19 mouse cellular contexts compared by ENCODE assay signal in the genomic region with DNA sequence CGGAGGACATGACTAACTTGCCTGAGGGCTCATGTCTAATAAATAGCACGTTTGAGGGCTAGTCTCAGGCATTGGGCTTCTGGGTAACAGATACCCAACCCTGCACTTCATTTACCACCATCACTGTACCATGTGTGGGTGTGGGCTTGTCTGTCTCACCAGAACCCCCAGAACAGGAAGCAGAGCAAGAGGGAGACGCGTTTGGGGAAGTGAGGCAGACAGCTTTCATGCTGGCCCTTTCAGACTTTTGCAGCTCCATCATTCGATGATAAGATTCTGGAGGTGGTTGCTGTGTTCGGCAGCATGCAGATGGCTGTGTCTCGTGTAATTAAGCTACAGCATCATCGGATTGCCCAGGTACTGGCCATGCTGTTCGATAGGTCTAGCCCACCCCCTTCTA.
DNase-seq lines count a peak whose midpoint lies in the region; ATAC-seq and TF ChIP-seq lines count a peak whose summit lies in the region.
"Had no signal": no experiment of that assay in that cellular context is flagged by ENCODE, and none has a peak within 500 bp of the region (broad histone marks: within the 10 kb centered on the region; RNA-seq: fewer than 3 reads in every experiment).

No protein-coding gene starts in this region.

- H3K9ac ChIP-seq in forebrain, embryonic 12.5 days: no peak overlapping the region
- H3K9ac ChIP-seq in hindbrain, embryonic 13.5 days: no peak overlapping the region
- H3K9ac ChIP-seq: forebrain, postnatal 0 days; liver, embryonic 15.5 days; midbrain, embryonic 13.5 days had no signal

- H3K9me3 ChIP-seq in forebrain, embryonic 12.5 days: no peaks in the 10 kb centered on the region
- no peaks in the 10 kb centered on the region for H3K9me3 ChIP-seq in hindbrain, embryonic 13.5 days
- H3K9me3 ChIP-seq: limb, embryonic 10.5 days; liver, embryonic 15.5 days; midbrain, embryonic 13.5 days had no signal

- no peak for ATAC-seq in forebrain, embryonic 12.5 days (ENCODE audit: low FRiP score)
- ATAC-seq in hindbrain, embryonic 13.5 days (ENCODE audit: low FRiP score): no peak
- ATAC-seq: forebrain, postnatal 0 days; hindbrain, postnatal 0 days; midbrain, embryonic 13.5 days had no signal

- H3K27me3 ChIP-seq in thymus, adult 2 months (ENCODE audit: control insufficient read depth, insufficient read depth, low read length): no peaks in the 10 kb centered on the region
- no peaks in the 10 kb centered on the region for H3K27me3 ChIP-seq in forebrain, embryonic 12.5 days
- no peaks in the 10 kb centered on the region for H3K27me3 ChIP-seq in hindbrain, embryonic 13.5 days
- H3K27me3 ChIP-seq: liver, embryonic 15.5 days; midbrain, embryonic 13.5 days had no signal

- no peak overlapping the region for H3K4me2 ChIP-seq in forebrain, embryonic 12.5 days
- H3K4me2 ChIP-seq in hindbrain, embryonic 13.5 days: no peak overlapping the region
- H3K4me2 ChIP-seq: liver, embryonic 15.5 days; midbrain, embryonic 13.5 days had no signal

- peaks cover 19% of the 10 kb centered on the region for H3K4me1 ChIP-seq in thymus, adult 2 months (replicated peaks; ENCODE audit: control insufficient read depth, insufficient read depth, low read length)
- no peaks in the 10 kb centered on the region for H3K4me1 ChIP-seq in forebrain, embryonic 12.5 days
- no peaks in the 10 kb centered on the region for H3K4me1 ChIP-seq in hindbrain, embryonic 13.5 days (replicated peaks)
- H3K4me1 ChIP-seq: limb, embryonic 10.5 days; midbrain, embryonic 13.5 days had no signal

- TF ChIP-seq POLR2A in thymus, adult 2 months (IDR thresholded peaks at IDR 0.05; ENCODE audit: control insufficient read depth, extremely low read depth, insufficient read depth, low read length, poor library complexity): no peak

- TF ChIP-seq CTCF in thymus, adult 2 months (IDR thresholded peaks at IDR 0.05; ENCODE audit: borderline replicate concordance, control insufficient read depth, extremely low read depth, insufficient read depth, low read length, poor library complexity): no peak

- WGBS in thymus, adult 2 months: 36% methylated on average over 9 of the region's 9 CpGs
- 93% methylated on average over 9 of the region's 9 CpGs for WGBS in forebrain, embryonic 12.5 days
- WGBS in hindbrain, embryonic 13.5 days: 92% methylated on average over 9 of the region's 9 CpGs

- peak; percentile 34 to 44 for DNase-seq in frontal cortex, postnatal 36 days (ENCODE audit: low spot score in 2 of 2)
- DNase-seq in frontal cortex, postnatal 25 days (ENCODE audit: low spot score in 2 of 2): no peak
- DNase-seq in thymus, adult 2 months: peak; percentile 27
- DNase-seq in thymus, postnatal 36 days: no peak
- peak; percentile 32 for DNase-seq in induced T-regulatory cell, adult 2 months (ENCODE audit: low read depth)
- DNase-seq in adrenal gland, adult (ENCODE audit: inconsistent age in 2 of 2, low spot score in 1 of 2): no peak
- DNase-seq: cerebellum, adult 8-10 months; forebrain, postnatal 0 days; gastrocnemius, postnatal 36 days; kidney, adult 9 months; lung, postnatal 14 days; spleen, adult 18-20 months had no signal

- H3K4me3 ChIP-seq in thymus, adult 2 months (ENCODE audit: control insufficient read depth, insufficient read depth, low read length): no peak overlapping the region
- no peak overlapping the region for H3K4me3 ChIP-seq in forebrain, embryonic 12.5 days (replicated peaks)
- H3K4me3 ChIP-seq in hindbrain, embryonic 13.5 days: no peak overlapping the region
- H3K4me3 ChIP-seq: erythroblast, embryonic 14.5 days; limb, embryonic 10.5 days; liver, embryonic 15.5 days; midbrain, embryonic 13.5 days had no signal

- H3K27ac ChIP-seq in thymus, adult 2 months (ENCODE audit: control insufficient read depth, insufficient read depth, low read length): peak overlapping the region; percentile 20
- H3K27ac ChIP-seq in forebrain, embryonic 12.5 days: no peak overlapping the region
- no peak overlapping the region for H3K27ac ChIP-seq in hindbrain, embryonic 13.5 days
- H3K27ac ChIP-seq: hindbrain, postnatal 0 days; limb, embryonic 10.5 days; liver, embryonic 15.5 days; midbrain, embryonic 13.5 days had no signal

- peaks cover 76% of the 10 kb centered on the region for H3K36me3 ChIP-seq in thymus, adult 2 months (ENCODE audit: control insufficient read depth, insufficient read depth, low read length)
- H3K36me3 ChIP-seq in forebrain, embryonic 12.5 days (replicated peaks): peaks cover 84% of the 10 kb centered on the region
- peaks cover 93% of the 10 kb centered on the region for H3K36me3 ChIP-seq in hindbrain, embryonic 13.5 days

Comparison
In these comparisons a context has a peak if more than half of its experiments do, and no peak if none do; other contexts are left out.
1. DNase-seq: peak in frontal cortex, postnatal 36 days (2 of 2), thymus, adult 2 months (single experiment) and induced T-regulatory cell, adult 2 months (single experiment); none in frontal cortex, postnatal 25 days (0 of 2), thymus, postnatal 36 days (0 of 2) and adrenal gland, adult (0 of 2).